Mouse (Mus musculus) megakaryocyte-erythroid progenitor cell, adult 5-6 weeks (primary cell): ENCODE results near the gene Galnt10. TPM values are rescaled to one million over a fixed set of nuclear protein-coding genes. Genes with fewer than 3 reads are reported as not detected.

Source experiments
- ATAC-seq: replicated peaks from 2 replicates; pipeline ENCODE4 v1.8.0; 2016; ENCODE audit warnings: mild to moderate bottlenecking, inconsistent platforms; ENCODE audit not compliant: severe bottlenecking, poor library complexity, low FRiP score, low TSS enrichment
- total RNA-seq, 2 experiments: library from RNA; stranded (forward) in 1 of 2; stranded (reverse) in 1 of 2; fragments of 200-1000, 215-1000 nt in 1 of 2; fragments of >200 nt in 1 of 2; fragmentation: Nextera tagmentation in 1 of 2; gene quantifications; 2 replicates each; pipeline ENCODE4 v1.2.3; 2014 to 2017

Galnt10 gene
- total RNA-seq, 2 experiments from 2014 or later, result 14.3 to 15.4 TPM

GRCm38 (mm10) chr11:57833296-57833977 is 188.2 kb downstream of the Galnt10 start:
- ATAC-seq, result no peak

GRCm38 (mm10) chr11:57834031-57834430 is 188.8 kb downstream of the Galnt10 start:
- ATAC-seq, result no peak

GRCm38 (mm10) chr11:57835331-57835730 is 190.1 kb downstream of the Galnt10 start:
- no peak for ATAC-seq

GRCm38 (mm10) chr11:57835931-57836330 is 190.7 kb downstream of the Galnt10 start:
- no peak for ATAC-seq

GRCm38 (mm10) chr11:57836401-57836800 is 191.2 kb downstream of the Galnt10 start:
- ATAC-seq, result no peak

Other genes with a start within 250 kb of the Galnt10 start
- 28.1 and 30.7 TPM in 2 replicates for gene Fam114a2, start 126.8 kb upstream of the Galnt10 start, total RNA-seq (2014; fragmentation: Nextera tagmentation)
- 37.5 and 39.0 TPM in 2 replicates for gene Fam114a2, start 126.8 kb upstream of the Galnt10 start, total RNA-seq (2017)
- 11.8 and 13.9 TPM in 2 replicates for gene Mfap3, start 126.8 kb upstream of the Galnt10 start, total RNA-seq (2014; fragmentation: Nextera tagmentation)
- 13.7 and 14.5 TPM in 2 replicates for gene Mfap3, start 126.8 kb upstream of the Galnt10 start, total RNA-seq (2017)
- gene Sap30l, start 156.2 kb downstream of the Galnt10 start, total RNA-seq (2014; fragmentation: Nextera tagmentation), result 13.9 and 19.3 TPM in 2 replicates
- gene Sap30l, start 156.2 kb downstream of the Galnt10 start, total RNA-seq (2017), result 11.8 and 18.7 TPM in 2 replicates
- not detected in 2 replicates for gene Hand1, start 187.4 kb downstream of the Galnt10 start, total RNA-seq (2014; fragmentation: Nextera tagmentation)
- not detected in 2 replicates for gene Hand1, start 187.4 kb downstream of the Galnt10 start, total RNA-seq (2017)